Mouse (Mus musculus) common myeloid progenitor, adult 5-6 weeks (primary cell): ENCODE data around the gene Guca1a. TPM values are rescaled to one million over a fixed set of nuclear protein-coding genes. Genes with fewer than 3 reads are reported as not detected.

ENCODE experiments used
- ATAC-seq: replicated peaks from 2 replicates; pipeline ENCODE4 v1.8.0; 2016; ENCODE audit warnings: low read depth, mild to moderate bottlenecking, moderate TSS enrichment, inconsistent platforms; ENCODE audit not compliant: poor library complexity, severe bottlenecking
- total RNA-seq: library from RNA; stranded (forward); fragments of 200-1000, 187-1606 nt; gene quantifications from 2 replicates; pipeline ENCODE4 v1.2.3, GENCODE M21; 2017

The Guca1a gene
- total RNA-seq, 1 experiment from 2014 or later, result 1.4 TPM

DNA sequence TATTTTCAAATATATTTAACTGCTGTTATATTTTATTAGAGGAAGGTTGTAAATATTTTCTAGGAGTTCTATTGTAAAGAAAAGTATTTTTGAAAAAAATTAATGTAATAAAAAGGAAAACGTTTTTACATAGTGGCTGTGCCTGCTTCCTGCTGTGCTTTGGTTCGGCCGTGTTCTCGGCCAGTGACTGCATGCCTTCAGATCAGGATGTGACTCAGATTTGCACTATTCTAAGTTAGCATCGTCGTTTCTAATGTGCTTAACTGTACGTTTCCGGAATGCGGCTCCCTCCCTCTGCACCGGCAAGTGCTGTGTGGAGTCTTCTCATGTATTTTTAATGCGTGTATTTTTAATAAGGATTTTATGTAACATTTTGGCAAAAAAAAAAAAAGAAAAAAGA, 39.0 kb downstream of the Guca1a start:
- ATAC-seq, result no peak

DNA sequence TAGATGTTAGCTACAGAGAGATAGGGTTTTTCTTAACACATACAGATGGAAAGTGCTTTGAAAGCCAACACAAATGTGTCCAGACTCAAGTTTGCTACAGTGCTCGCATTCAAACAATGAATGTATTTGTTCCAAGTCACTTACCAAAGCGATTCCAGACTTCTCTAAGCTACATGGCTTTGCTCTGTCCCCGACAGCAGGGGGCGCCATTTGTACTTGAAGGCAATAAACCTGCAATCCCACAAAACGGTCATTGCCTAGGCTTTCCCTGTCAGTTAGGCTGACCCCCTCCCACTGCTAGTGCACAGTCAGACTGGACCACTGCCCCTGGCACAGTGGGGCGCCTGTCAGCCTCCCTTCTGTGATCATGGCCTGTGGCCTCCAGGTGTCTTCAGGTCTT, 40.4 kb downstream of the Guca1a start:
- peak; percentile 45 for ATAC-seq

DNA sequence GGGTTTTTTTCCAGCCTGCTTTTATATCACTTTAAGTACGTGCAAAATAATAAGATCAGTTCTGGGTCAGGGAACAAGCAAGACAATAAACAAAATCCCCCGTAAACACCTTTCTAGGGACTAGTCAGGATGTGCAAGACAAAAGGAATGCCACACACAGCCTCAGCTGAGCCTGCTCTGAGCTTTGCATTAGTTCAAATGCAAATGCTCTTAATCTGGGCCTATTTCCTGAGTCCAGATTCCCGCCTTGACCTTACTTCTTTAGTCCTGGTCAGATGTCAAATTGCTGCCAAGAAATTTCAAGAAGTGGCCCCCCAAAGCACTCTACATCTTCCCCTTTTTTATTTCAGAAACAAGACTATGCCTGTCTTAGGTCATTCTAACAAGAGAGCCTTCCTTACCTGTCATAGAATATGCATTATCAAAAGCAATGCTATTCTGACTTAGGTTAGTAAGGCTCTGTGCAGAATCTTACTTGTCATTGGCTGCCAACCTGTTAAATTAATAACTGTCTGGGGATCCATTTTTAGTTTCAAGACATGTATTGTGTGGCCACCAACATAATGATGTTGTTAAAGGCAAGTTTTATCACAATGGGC, 50.6 kb downstream of the Guca1a start:
- ATAC-seq, result no peak

Other genes with a start within 250 kb of the Guca1a start
- 56.6 and 62.0 TPM in 2 replicates for gene Mrps10, start 31.7 kb downstream of the Guca1a start, total RNA-seq
- not detected in 2 replicates for gene Guca1b, start 15.2 kb downstream of the Guca1a start, total RNA-seq
- 0.39 and 0.87 TPM in 2 replicates for gene AI661453, start 36.0 kb upstream of the Guca1a start, total RNA-seq
- gene 1700001C19Rik, start 36.8 kb upstream of the Guca1a start, total RNA-seq, result 1.2 TPM in 1 of 2 replicates, not detected in the other
- gene Taf8, start 101.7 kb upstream of the Guca1a start, total RNA-seq, result 45.2 and 64.5 TPM in 2 replicates
- 45.1 and 61.9 TPM in 2 replicates for gene Ccnd3, start 104.5 kb upstream of the Guca1a start, total RNA-seq
- 14.7 and 18.3 TPM in 2 replicates for gene Bysl, start 210.9 kb upstream of the Guca1a start, total RNA-seq
- 32.2 and 42.8 TPM in 2 replicates for gene Med20, start 211.0 kb upstream of the Guca1a start, total RNA-seq
- 0.69 and 0.97 TPM in 2 replicates for gene Gm20517, start 211.0 kb upstream of the Guca1a start, total RNA-seq
- gene Usp49, start 230.1 kb upstream of the Guca1a start, total RNA-seq, result 4.9 and 11.4 TPM in 2 replicates